Mouse (Mus musculus): ENCODE data around the gene Bbc3. TPM values are rescaled to one million over a fixed set of nuclear protein-coding genes. Genes with fewer than 3 reads are reported as not detected.

Gene Bbc3
- total and polyA plus RNA-seq, 2 experiments from 2014 or later = 5.6 to 7.3 TPM

DNA sequence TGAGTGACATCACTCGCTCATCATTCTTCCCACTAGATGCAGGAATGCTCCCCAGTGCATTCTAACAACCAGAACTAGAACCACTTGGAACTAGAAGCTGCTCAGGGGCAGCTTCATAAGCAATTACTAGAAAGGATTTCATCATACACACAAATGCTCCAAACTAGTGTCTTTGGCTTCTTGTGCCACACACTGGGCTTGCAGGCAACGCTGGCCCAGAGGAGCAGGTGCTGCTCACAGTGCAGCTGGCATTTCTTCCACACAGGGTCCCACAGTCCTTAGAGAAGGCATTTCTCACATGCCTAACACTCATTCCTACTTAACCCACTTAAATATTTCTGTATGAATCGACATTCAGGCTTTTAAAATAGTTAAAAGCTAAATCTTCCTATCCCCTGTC, 49.4 kb downstream of the Bbc3 start:
- Histone ChIP-seq H3K9ac (replicated peaks; ENCODE audit: low read depth, low read length) (no peak overlapping the region), H3K4me2 (ENCODE audit: low read depth, low read length) (no peak overlapping the region), H3K27ac (ENCODE audit: low read depth) (no peak overlapping the region), H3K4me3 (ENCODE audit: low read depth, low read length) (no peak overlapping the region), H3K4me1 (ENCODE audit: control insufficient read depth, insufficient read depth) (no peaks in the 10 kb centered on the region), H3K9me3 (replicated peaks; ENCODE audit: control insufficient read depth, low read length) (no peaks in the 10 kb centered on the region), H3K27me3 (ENCODE audit: control insufficient read depth, insufficient read depth, low read length) (no peaks in the 10 kb centered on the region), H3K36me3 (replicated peaks; ENCODE audit: control insufficient read depth, insufficient read depth, low read length) (peaks cover 59% of the 10 kb centered on the region)
- DNase-seq (ENCODE audit: low spot score) (no peak), ATAC-seq (ENCODE audit: insufficient read depth, low read depth) (no peak)
- WGBS = 72% methylated on average over 3 of the region's 3 CpGs
- TF ChIP-seq EP300 (IDR thresholded peaks at IDR 0.05; ENCODE audit: low read depth) (no peak), CTCF (IDR thresholded peaks at IDR 0.05; ENCODE audit: low read depth) (no peak)

DNA sequence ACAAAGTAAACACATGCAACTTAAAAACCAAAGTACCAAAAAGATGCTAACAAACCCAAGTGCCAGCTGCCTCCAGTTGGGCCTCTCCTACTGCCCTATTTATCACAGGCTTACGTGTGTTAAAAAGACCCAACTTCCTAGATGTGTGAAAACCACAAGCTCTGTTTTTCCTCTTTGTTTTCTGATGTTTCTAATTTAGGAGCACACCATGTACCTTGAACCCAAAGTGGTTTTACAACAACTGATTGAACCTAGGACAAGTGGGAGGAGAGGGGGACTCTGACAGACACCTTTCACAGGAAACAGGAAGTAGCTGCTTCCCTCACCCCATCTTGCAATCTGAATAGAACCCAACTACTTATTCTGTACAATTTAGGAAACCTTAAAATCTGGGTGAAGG, 56.1 kb downstream of the Bbc3 start:
- H3K4me2 ChIP-seq (ENCODE audit: low read depth, low read length) = no peak overlapping the region
- DNase-seq (ENCODE audit: low spot score) = no peak
- no peaks in the 10 kb centered on the region for H3K27me3 ChIP-seq (ENCODE audit: control insufficient read depth, insufficient read depth, low read length)
- no peak overlapping the region for H3K4me3 ChIP-seq (ENCODE audit: low read depth, low read length)
- TF ChIP-seq CTCF (IDR thresholded peaks at IDR 0.05; ENCODE audit: low read depth) (no peak), EP300 (IDR thresholded peaks at IDR 0.05; ENCODE audit: low read depth) (no peak)
- H3K4me1 ChIP-seq (ENCODE audit: control insufficient read depth, insufficient read depth) = peaks cover 4% of the 10 kb centered on the region; the same call in 1 of the 2 replicates
- no peak for ATAC-seq (ENCODE audit: insufficient read depth, low read depth)
- H3K9me3 ChIP-seq (replicated peaks; ENCODE audit: control insufficient read depth, low read length) = no peaks in the 10 kb centered on the region
- 61% methylated on average over 1 of the region's 1 CpGs for WGBS
- peaks cover 62% of the 10 kb centered on the region for H3K36me3 ChIP-seq (replicated peaks; ENCODE audit: control insufficient read depth, insufficient read depth, low read length)
- peak overlapping the region; percentile 67 for H3K27ac ChIP-seq (ENCODE audit: low read depth)
- H3K9ac ChIP-seq (replicated peaks; ENCODE audit: low read depth, low read length) = no peak overlapping the region

- Histone ChIP-seq H3K27ac (ENCODE audit: low read depth) (peak overlapping the region; percentile 67), H3K9ac (replicated peaks; ENCODE audit: low read depth, low read length) (no peak overlapping the region; the same call in 1 of the 2 replicates), H3K4me3 (ENCODE audit: low read depth, low read length) (no peak overlapping the region), H3K27me3 (ENCODE audit: control insufficient read depth, insufficient read depth, low read length) (no peaks in the 10 kb centered on the region), H3K4me2 (ENCODE audit: low read depth, low read length) (no peak overlapping the region), H3K4me1 (ENCODE audit: control insufficient read depth, insufficient read depth) (peaks cover 4% of the 10 kb centered on the region; the same call in 1 of the 2 replicates), H3K9me3 (replicated peaks; ENCODE audit: control insufficient read depth, low read length) (no peaks in the 10 kb centered on the region), H3K36me3 (replicated peaks; ENCODE audit: control insufficient read depth, insufficient read depth, low read length) (peaks cover 68% of the 10 kb centered on the region)
- ATAC-seq (ENCODE audit: insufficient read depth, low read depth) (peak; percentile 75), DNase-seq (ENCODE audit: low spot score) (no peak)
- WGBS = 40% methylated on average over 4 of the region's 4 CpGs
- TF ChIP-seq CTCF (IDR thresholded peaks at IDR 0.05; ENCODE audit: low read depth) = no peak; the same call in 1 of the 2 replicates
- no peak for TF ChIP-seq EP300 (IDR thresholded peaks at IDR 0.05; ENCODE audit: low read depth)
Measured at GRCm38 (mm10) chr7:16364901-16365500, 56.8 kb downstream of the Bbc3 start.

- peaks cover 4% of the 10 kb centered on the region; the same call in 1 of the 2 replicates for H3K4me1 ChIP-seq (ENCODE audit: control insufficient read depth, insufficient read depth)
- H3K4me3 ChIP-seq (ENCODE audit: low read depth, low read length) = no peak overlapping the region
- no peak for TF ChIP-seq EP300 (IDR thresholded peaks at IDR 0.05; ENCODE audit: low read depth)
- TF ChIP-seq CTCF (IDR thresholded peaks at IDR 0.05; ENCODE audit: low read depth) = no peak
- H3K27ac ChIP-seq (ENCODE audit: low read depth) = peak overlapping the region; percentile 37
- no peak overlapping the region for H3K4me2 ChIP-seq (ENCODE audit: low read depth, low read length)
- no peak overlapping the region for H3K9ac ChIP-seq (replicated peaks; ENCODE audit: low read depth, low read length)
- no peaks in the 10 kb centered on the region for H3K27me3 ChIP-seq (ENCODE audit: control insufficient read depth, insufficient read depth, low read length)
- H3K36me3 ChIP-seq (replicated peaks; ENCODE audit: control insufficient read depth, insufficient read depth, low read length) = peaks cover 80% of the 10 kb centered on the region
- H3K9me3 ChIP-seq (replicated peaks; ENCODE audit: control insufficient read depth, low read length) = no peaks in the 10 kb centered on the region
- DNase-seq (ENCODE audit: low spot score) (no peak), ATAC-seq (ENCODE audit: insufficient read depth, low read depth) (no peak)
- WGBS = 56% methylated on average over 10 of the region's 10 CpGs
Measured at GRCm38 (mm10) chr7:16366133-16366646, 58.0 kb downstream of the Bbc3 start.

DNA sequence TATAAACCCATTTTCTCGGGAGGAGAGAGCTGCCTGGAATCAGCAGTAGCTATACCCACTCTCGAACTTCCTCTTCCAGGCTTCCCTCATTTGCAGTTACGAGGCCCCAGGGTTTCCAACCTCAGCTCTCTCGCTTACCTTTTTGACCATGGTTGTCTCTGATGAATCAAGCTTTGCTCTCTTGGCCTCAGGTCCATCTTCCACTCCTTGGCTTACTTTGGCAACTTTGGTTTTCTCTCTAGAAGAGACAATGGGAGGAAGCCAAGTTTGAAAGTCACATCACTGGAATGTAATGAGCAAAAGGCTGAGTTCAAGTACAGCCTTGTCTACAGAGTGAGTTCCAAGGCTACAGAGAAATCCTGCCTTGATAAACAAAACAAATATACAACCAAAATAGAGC, 58.5 kb downstream of the Bbc3 start:
- Histone ChIP-seq H3K27ac (ENCODE audit: low read depth) (peak overlapping the region; percentile 37; the same call in 1 of the 2 replicates), H3K4me1 (ENCODE audit: control insufficient read depth, insufficient read depth) (peaks cover 4% of the 10 kb centered on the region; the same call in 1 of the 2 replicates), H3K4me2 (ENCODE audit: low read depth, low read length) (no peak overlapping the region), H3K9ac (replicated peaks; ENCODE audit: low read depth, low read length) (no peak overlapping the region), H3K9me3 (replicated peaks; ENCODE audit: control insufficient read depth, low read length) (no peaks in the 10 kb centered on the region), H3K4me3 (ENCODE audit: low read depth, low read length) (no peak overlapping the region), H3K36me3 (replicated peaks; ENCODE audit: control insufficient read depth, insufficient read depth, low read length) (peaks cover 80% of the 10 kb centered on the region), H3K27me3 (ENCODE audit: control insufficient read depth, insufficient read depth, low read length) (no peaks in the 10 kb centered on the region)
- no peak for ATAC-seq (ENCODE audit: insufficient read depth, low read depth)
- TF ChIP-seq CTCF (IDR thresholded peaks at IDR 0.05; ENCODE audit: low read depth) (no peak), EP300 (IDR thresholded peaks at IDR 0.05; ENCODE audit: low read depth) (no peak)
- DNase-seq (ENCODE audit: low spot score) = no peak
- WGBS = 74% methylated on average over 4 of the region's 4 CpGs

Other genes with a start within 250 kb of the Bbc3 start
- 0.54 TPM in 1 of 2 replicates, not detected in the other for gene Zfp541, start 246.6 kb upstream of the Bbc3 start, total RNA-seq (2014; rRNA removed; ENCODE audit: low replicate concordance)
- gene Zfp541, start 246.6 kb upstream of the Bbc3 start, polyA plus RNA-seq (2015; fragmentation: Nextera tagmentation; extraction: Ambion mirVana) = not detected in 2 replicates
- 259 and 452 TPM in 2 replicates for gene Napa, start 209.9 kb upstream of the Bbc3 start, total RNA-seq (2014; rRNA removed; ENCODE audit: low replicate concordance)
- 144 and 154 TPM in 2 replicates for gene Napa, start 209.9 kb upstream of the Bbc3 start, polyA plus RNA-seq (2015; fragmentation: Nextera tagmentation; extraction: Ambion mirVana)
- gene Kptn, start 188.5 kb upstream of the Bbc3 start, total RNA-seq (2014; rRNA removed; ENCODE audit: low replicate concordance) = 40.1 and 45.1 TPM in 2 replicates
- 26.2 and 27.1 TPM in 2 replicates for gene Kptn, start 188.5 kb upstream of the Bbc3 start, polyA plus RNA-seq (2015; fragmentation: Nextera tagmentation; extraction: Ambion mirVana)
- gene Slc8a2, start 178.6 kb upstream of the Bbc3 start, total RNA-seq (2014; rRNA removed; ENCODE audit: low replicate concordance) = 0.57 and 1.2 TPM in 2 replicates
- gene Slc8a2, start 178.6 kb upstream of the Bbc3 start, polyA plus RNA-seq (2015; fragmentation: Nextera tagmentation; extraction: Ambion mirVana) = 0.03 and 0.05 TPM in 2 replicates
- gene Meis3, start 133.3 kb upstream of the Bbc3 start, total RNA-seq (2014; rRNA removed; ENCODE audit: low replicate concordance) = 8.1 and 9.3 TPM in 2 replicates
- gene Meis3, start 133.3 kb upstream of the Bbc3 start, polyA plus RNA-seq (2015; fragmentation: Nextera tagmentation; extraction: Ambion mirVana) = 7.7 and 9.1 TPM in 2 replicates
- 16.7 and 19.8 TPM in 2 replicates for gene Dhx34, start 86.4 kb upstream of the Bbc3 start, total RNA-seq (2014; rRNA removed; ENCODE audit: low replicate concordance)
- 6.1 and 7.2 TPM in 2 replicates for gene Dhx34, start 86.4 kb upstream of the Bbc3 start, polyA plus RNA-seq (2015; fragmentation: Nextera tagmentation; extraction: Ambion mirVana)
- gene C5ar2, start 64.2 kb upstream of the Bbc3 start, total RNA-seq (2014; rRNA removed; ENCODE audit: low replicate concordance) = 0.04 and 0.65 TPM in 2 replicates
- 0.60 and 0.67 TPM in 2 replicates for gene C5ar2, start 64.2 kb upstream of the Bbc3 start, polyA plus RNA-seq (2015; fragmentation: Nextera tagmentation; extraction: Ambion mirVana)
- 2.0 and 3.3 TPM in 2 replicates for gene C5ar1, start 48.9 kb upstream of the Bbc3 start, total RNA-seq (2014; rRNA removed; ENCODE audit: low replicate concordance)
- 1.9 and 2.2 TPM in 2 replicates for gene C5ar1, start 48.9 kb upstream of the Bbc3 start, polyA plus RNA-seq (2015; fragmentation: Nextera tagmentation; extraction: Ambion mirVana)
- gene Inafm1, start 34.8 kb upstream of the Bbc3 start, total RNA-seq (2014; rRNA removed; ENCODE audit: low replicate concordance) = 9.8 and 10.7 TPM in 2 replicates
- 7.7 and 9.6 TPM in 2 replicates for gene Inafm1, start 34.8 kb upstream of the Bbc3 start, polyA plus RNA-seq (2015; fragmentation: Nextera tagmentation; extraction: Ambion mirVana)
- gene Ccdc9, start 21.6 kb upstream of the Bbc3 start, total RNA-seq (2014; rRNA removed; ENCODE audit: low replicate concordance) = 5.7 and 43.7 TPM in 2 replicates
- gene Ccdc9, start 21.6 kb upstream of the Bbc3 start, polyA plus RNA-seq (2015; fragmentation: Nextera tagmentation; extraction: Ambion mirVana) = 4.7 and 7.2 TPM in 2 replicates
- gene Sae1, start 79.4 kb downstream of the Bbc3 start, total RNA-seq (2014; rRNA removed; ENCODE audit: low replicate concordance) = 41.7 and 61.2 TPM in 2 replicates
- 101 and 102 TPM in 2 replicates for gene Sae1, start 79.4 kb downstream of the Bbc3 start, polyA plus RNA-seq (2015; fragmentation: Nextera tagmentation; extraction: Ambion mirVana)
- gene Zc3h4, start 92.5 kb downstream of the Bbc3 start, total RNA-seq (2014; rRNA removed; ENCODE audit: low replicate concordance) = 16.5 and 16.9 TPM in 2 replicates
- 4.4 and 5.0 TPM in 2 replicates for gene Zc3h4, start 92.5 kb downstream of the Bbc3 start, polyA plus RNA-seq (2015; fragmentation: Nextera tagmentation; extraction: Ambion mirVana)
- gene Tmem160, start 144.4 kb downstream of the Bbc3 start, total RNA-seq (2014; rRNA removed; ENCODE audit: low replicate concordance) = 94.2 and 123 TPM in 2 replicates
- gene Tmem160, start 144.4 kb downstream of the Bbc3 start, polyA plus RNA-seq (2015; fragmentation: Nextera tagmentation; extraction: Ambion mirVana) = 153 and 154 TPM in 2 replicates
- gene Npas1, start 169.3 kb downstream of the Bbc3 start, total RNA-seq (2014; rRNA removed; ENCODE audit: low replicate concordance) = not detected in 2 replicates
- 0.18 and 0.29 TPM in 2 replicates for gene Npas1, start 169.3 kb downstream of the Bbc3 start, polyA plus RNA-seq (2015; fragmentation: Nextera tagmentation; extraction: Ambion mirVana)

All from heart, postnatal 0 days (tissue).